Mouse (Mus musculus): Measurements from ENCODE around the gene Cxcr1. TPM values are rescaled to one million over a fixed set of nuclear protein-coding genes. Genes with fewer than 3 reads are reported as not detected.

The Cxcr1 gene
- total RNA-seq, 1 experiment from 2014 or later, result 0.15 TPM

GRCm38 (mm10) chr1:74156381-74156910 lies 38.0 kb downstream of the Cxcr1 start:
- no peak for ATAC-seq (replicated peaks in 1 of 2; ENCODE audit: insufficient read depth in 1 of 2, low FRiP score in 2 of 2, low TSS enrichment in 1 of 2, low read depth in 1 of 2, poor library complexity in 2 of 2, severe bottlenecking in 2 of 2)

GRCm38 (mm10) chr1:74155435-74156012 lies 38.9 kb downstream of the Cxcr1 start:
- ATAC-seq (replicated peaks in 1 of 2; ENCODE audit: insufficient read depth in 1 of 2, low FRiP score in 2 of 2, low TSS enrichment in 1 of 2, low read depth in 1 of 2, poor library complexity in 2 of 2, severe bottlenecking in 2 of 2), result peak; percentile 29 to 47; a peak in 1 of 4 replicates

GRCm38 (mm10) chr1:74153461-74154184 lies 40.8 kb downstream of the Cxcr1 start, which contains the start of gene Cxcr2:
Cxcr2 (plus strand) TSS chr1:74153989.
- peak; percentile 35 to 39; a peak in 3 of 4 replicates for ATAC-seq (replicated peaks in 1 of 2; ENCODE audit: insufficient read depth in 1 of 2, low FRiP score in 2 of 2, low TSS enrichment in 1 of 2, low read depth in 1 of 2, poor library complexity in 2 of 2, severe bottlenecking in 2 of 2)

- no peak for ATAC-seq (replicated peaks in 1 of 2; ENCODE audit: insufficient read depth in 1 of 2, low FRiP score in 2 of 2, low TSS enrichment in 1 of 2, low read depth in 1 of 2, poor library complexity in 2 of 2, severe bottlenecking in 2 of 2)
These were observed 43.3 kb downstream of the Cxcr1 start for GRCm38 (mm10) chr1:74151091-74151490.

- no peak for ATAC-seq (replicated peaks in 1 of 2; ENCODE audit: insufficient read depth in 1 of 2, low FRiP score in 2 of 2, low TSS enrichment in 1 of 2, low read depth in 1 of 2, poor library complexity in 2 of 2, severe bottlenecking in 2 of 2)
These were observed 44.3 kb downstream of the Cxcr1 start for GRCm38 (mm10) chr1:74150101-74150500.

- peak in 1 of 2 experiments; percentile 5; a peak in 1 of 4 replicates for ATAC-seq (replicated peaks in 1 of 2; ENCODE audit: insufficient read depth in 1 of 2, low FRiP score in 2 of 2, low TSS enrichment in 1 of 2, low read depth in 1 of 2, poor library complexity in 2 of 2, severe bottlenecking in 2 of 2)
These were observed 45.1 kb downstream of the Cxcr1 start for GRCm38 (mm10) chr1:74149106-74149885.

Other genes starting within 250 kb of the Cxcr1 start
- 16.1 and 39.1 TPM in 2 replicates for gene Tns1, start 70.2 kb downstream of the Cxcr1 start, total RNA-seq (2017)
- gene Rufy4, start 69.1 kb downstream of the Cxcr1 start, total RNA-seq (2017), result 2.3 and 2.7 TPM in 2 replicates
- 9.0 and 19.4 TPM in 2 replicates for gene Cxcr2, start 40.6 kb downstream of the Cxcr1 start, total RNA-seq (2017)
- 345 and 397 TPM in 2 replicates for gene Arpc2, start 41.5 kb upstream of the Cxcr1 start, total RNA-seq (2017)
- 0.15 TPM in 1 of 2 replicates, not detected in the other for gene Gpbar1, start 83.9 kb upstream of the Cxcr1 start, total RNA-seq (2017)
- gene Aamp, start 90.1 kb upstream of the Cxcr1 start, total RNA-seq (2017), result 115 and 150 TPM in 2 replicates
- 12.3 and 29.0 TPM in 2 replicates for gene Pnkd, start 90.3 kb upstream of the Cxcr1 start, total RNA-seq (2017)
- gene Tmbim1, start 111.0 kb upstream of the Cxcr1 start, total RNA-seq (2017), result 29.9 and 36.7 TPM in 2 replicates
- 1.3 TPM in 1 of 2 replicates, not detected in the other for gene Catip, start 167.5 kb upstream of the Cxcr1 start, total RNA-seq (2017)
- 3.2 TPM in 1 of 2 replicates, not detected in the other for gene Slc11a1, start 180.6 kb upstream of the Cxcr1 start, total RNA-seq (2017)
- 38.1 and 40.0 TPM in 2 replicates for gene Ctdsp1, start 196.9 kb upstream of the Cxcr1 start, total RNA-seq (2017)
- 0.55 TPM in 1 of 2 replicates, not detected in the other for gene Vil1, start 214.7 kb upstream of the Cxcr1 start, total RNA-seq (2017)